ENCODE assay signal across 8 mouse cellular contexts in the genomic region with DNA sequence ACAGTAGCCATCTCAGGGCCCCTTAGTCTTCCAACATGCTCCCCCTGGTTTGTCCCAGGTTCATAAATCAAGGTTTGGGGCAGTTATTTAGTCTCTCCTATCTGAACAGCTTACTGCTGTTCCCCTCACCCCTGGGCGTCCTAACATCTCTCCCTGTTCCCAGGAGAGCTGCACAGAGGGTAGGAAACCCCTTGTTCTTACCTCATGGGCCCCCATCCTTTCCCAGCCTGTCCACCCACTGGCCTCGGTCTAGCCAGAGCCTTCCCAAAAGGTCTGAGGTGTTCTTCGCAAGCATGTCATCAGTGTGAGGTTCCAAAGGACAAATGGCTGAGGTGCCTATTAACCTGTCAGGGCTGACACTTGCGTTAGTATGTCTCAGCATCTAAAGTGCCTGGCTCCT. TPM values are rescaled to one million over a fixed set of nuclear protein-coding genes. Genes with fewer than 3 reads are reported as not detected.
DNase-seq lines count a peak whose midpoint lies in the region; ATAC-seq lines count a peak whose summit lies in the region.

No protein-coding gene starts in this region.

- H3K4me2 ChIP-seq in forebrain, embryonic 14.5 days (ENCODE audit: low read length), result no peak overlapping the region
- H3K4me2 ChIP-seq in forebrain, embryonic 12.5 days, result no peak overlapping the region
- H3K4me2 ChIP-seq in kidney, embryonic 16.5 days (replicated peaks; ENCODE audit: low read depth, low read length), result peak overlapping the region; percentile 82
- H3K4me2 ChIP-seq in liver, embryonic 12.5 days, result no peak overlapping the region

- peaks cover 20% of the 10 kb centered on the region for H3K4me1 ChIP-seq in forebrain, embryonic 14.5 days (ENCODE audit: control insufficient read depth, insufficient read depth, low read length)
- H3K4me1 ChIP-seq in forebrain, embryonic 12.5 days, result peaks cover 34% of the 10 kb centered on the region
- peaks cover 34% of the 10 kb centered on the region for H3K4me1 ChIP-seq in kidney, embryonic 16.5 days (ENCODE audit: insufficient read depth, low read length)
- H3K4me1 ChIP-seq in embryonic facial prominence, embryonic 10.5 days, result peaks cover 52% of the 10 kb centered on the region
- H3K4me1 ChIP-seq in liver, embryonic 12.5 days, result peaks cover 48% of the 10 kb centered on the region

- peaks cover 8% of the 10 kb centered on the region; the same call in 1 of the 2 replicates for H3K36me3 ChIP-seq in forebrain, embryonic 14.5 days (ENCODE audit: control insufficient read depth, insufficient read depth, low read length)
- H3K36me3 ChIP-seq in forebrain, embryonic 12.5 days (replicated peaks), result no peaks in the 10 kb centered on the region; the same call in 1 of the 2 replicates
- no peaks in the 10 kb centered on the region for H3K36me3 ChIP-seq in kidney, embryonic 16.5 days (ENCODE audit: insufficient read depth, low read length)
- peaks cover 11% of the 10 kb centered on the region; the same call in 1 of the 2 replicates for H3K36me3 ChIP-seq in embryonic facial prominence, embryonic 10.5 days (replicated peaks)
- H3K36me3 ChIP-seq in liver, embryonic 12.5 days, result peaks cover 3% of the 10 kb centered on the region

- DNase-seq in forebrain, embryonic 14.5 days (ENCODE audit: low spot score), result no peak
- no peak for DNase-seq in kidney, adult 18-20 months
- DNase-seq in embryonic facial prominence, embryonic 10.5 days (ENCODE audit: low spot score), result no peak
- DNase-seq in cerebellum, postnatal 14 days, result no peak
- no peak for DNase-seq in left cerebral cortex, postnatal 4 days

- no peak overlapping the region for H3K4me3 ChIP-seq in forebrain, embryonic 14.5 days (ENCODE audit: low read depth, low read length)
- no peak overlapping the region for H3K4me3 ChIP-seq in forebrain, embryonic 12.5 days (replicated peaks)
- H3K4me3 ChIP-seq in kidney, embryonic 16.5 days (ENCODE audit: low read length), result no peak overlapping the region
- no peak overlapping the region for H3K4me3 ChIP-seq in embryonic facial prominence, embryonic 10.5 days
- H3K4me3 ChIP-seq in liver, embryonic 12.5 days, result no peak overlapping the region

- H3K9me3 ChIP-seq in forebrain, embryonic 14.5 days (replicated peaks; ENCODE audit: control insufficient read depth, low read length), result no peaks in the 10 kb centered on the region
- no peaks in the 10 kb centered on the region for H3K9me3 ChIP-seq in forebrain, embryonic 12.5 days
- no peaks in the 10 kb centered on the region for H3K9me3 ChIP-seq in kidney, embryonic 16.5 days (ENCODE audit: low read length)
- no peaks in the 10 kb centered on the region for H3K9me3 ChIP-seq in embryonic facial prominence, embryonic 10.5 days
- H3K9me3 ChIP-seq in liver, embryonic 12.5 days (replicated peaks), result no peaks in the 10 kb centered on the region

- H3K27ac ChIP-seq in forebrain, embryonic 14.5 days (ENCODE audit: low read depth, low read length), result 0 out of 2 replicates have a peak overlapping the region, but pooled peaks have one; percentile 64
- no peak overlapping the region for H3K27ac ChIP-seq in forebrain, embryonic 12.5 days
- H3K27ac ChIP-seq in kidney, embryonic 16.5 days (ENCODE audit: low read length), result peak overlapping the region; percentile 95
- peak overlapping the region; percentile 94 for H3K27ac ChIP-seq in embryonic facial prominence, embryonic 10.5 days (replicated peaks)
- peak overlapping the region; percentile 72; the same call in 1 of the 2 replicates for H3K27ac ChIP-seq in liver, embryonic 12.5 days

- WGBS in forebrain, embryonic 14.5 days, result 94% methylated on average over 4 of the region's 4 CpGs
- 87% methylated on average over 4 of the region's 4 CpGs for WGBS in forebrain, embryonic 12.5 days
- WGBS in kidney, embryonic 16.5 days, result 55% methylated on average over 4 of the region's 4 CpGs
- 91% methylated on average over 4 of the region's 4 CpGs for WGBS in embryonic facial prominence, embryonic 10.5 days
- WGBS in liver, embryonic 12.5 days (ENCODE audit: insufficient replicate concordance), result 76% methylated on average over 4 of the region's 4 CpGs

- intact Hi-C loops in left cerebral cortex, postnatal 4 days (cut with DNase I), result loop anchor here (5.0 kb wide), 2 partner anchors 165 to 170 kb away; no protein-coding TSS in a partner anchor

- H3K27me3 ChIP-seq in forebrain, embryonic 14.5 days (replicated peaks; ENCODE audit: control insufficient read depth, insufficient read depth, low read length), result no peaks in the 10 kb centered on the region
- H3K27me3 ChIP-seq in forebrain, embryonic 12.5 days, result no peaks in the 10 kb centered on the region
- H3K27me3 ChIP-seq in kidney, embryonic 16.5 days (ENCODE audit: insufficient read depth, low read length), result no peaks in the 10 kb centered on the region
- H3K27me3 ChIP-seq in embryonic facial prominence, embryonic 10.5 days (replicated peaks; ENCODE audit: low read depth, poor library complexity, severe bottlenecking), result no peaks in the 10 kb centered on the region
- peaks cover 8% of the 10 kb centered on the region; the same call in 1 of the 2 replicates for H3K27me3 ChIP-seq in liver, embryonic 12.5 days (replicated peaks)

- no peak for ATAC-seq in forebrain, embryonic 14.5 days
- ATAC-seq in forebrain, embryonic 12.5 days (ENCODE audit: low FRiP score), result no peak
- ATAC-seq in kidney, embryonic 16.5 days (ENCODE audit: low FRiP score, low TSS enrichment), result no peak
- no peak for ATAC-seq in liver, embryonic 12.5 days

- no peak overlapping the region for H3K9ac ChIP-seq in forebrain, embryonic 14.5 days (ENCODE audit: low read length)
- H3K9ac ChIP-seq in forebrain, embryonic 12.5 days, result no peak overlapping the region
- H3K9ac ChIP-seq in kidney, embryonic 16.5 days (replicated peaks; ENCODE audit: low read length), result peak overlapping the region; percentile 60
- H3K9ac ChIP-seq in liver, embryonic 12.5 days, result no peak overlapping the region

RNA-seq across cellular contexts. Expression of a gene that starts 1.6 kb away (rescaled TPM):
- 12.2 and 14.7 TPM in 2 replicates for polyA plus RNA-seq in forebrain, embryonic 14.5 days (2014; fragmentation: Nextera tagmentation; extraction: Ambion mirVana)
- polyA plus RNA-seq in forebrain, embryonic 12.5 days (2016; fragmentation: Nextera tagmentation; extraction: Ambion mirVana), result 15.2 and 16.7 TPM in 2 replicates
- polyA plus RNA-seq in kidney, embryonic 16.5 days (2015; fragmentation: Nextera tagmentation; extraction: Ambion mirVana), result 16.5 and 17.8 TPM in 2 replicates
- polyA plus RNA-seq in embryonic facial prominence, embryonic 10.5 days (2016; fragmentation: Nextera tagmentation; extraction: Ambion mirVana), result 12.7 and 15.5 TPM in 2 replicates
- polyA plus RNA-seq in liver, embryonic 12.5 days (2016; fragmentation: Nextera tagmentation; extraction: Ambion mirVana), result 5.9 and 7.0 TPM in 2 replicates
- 10 to 100 TPM; 34.7 to 39.7 TPM for total RNA-seq in left cerebral cortex, postnatal 4 days (2021)
